Comparison of ENCODE assay signal across 23 mouse cellular contexts in the genomic region with DNA sequence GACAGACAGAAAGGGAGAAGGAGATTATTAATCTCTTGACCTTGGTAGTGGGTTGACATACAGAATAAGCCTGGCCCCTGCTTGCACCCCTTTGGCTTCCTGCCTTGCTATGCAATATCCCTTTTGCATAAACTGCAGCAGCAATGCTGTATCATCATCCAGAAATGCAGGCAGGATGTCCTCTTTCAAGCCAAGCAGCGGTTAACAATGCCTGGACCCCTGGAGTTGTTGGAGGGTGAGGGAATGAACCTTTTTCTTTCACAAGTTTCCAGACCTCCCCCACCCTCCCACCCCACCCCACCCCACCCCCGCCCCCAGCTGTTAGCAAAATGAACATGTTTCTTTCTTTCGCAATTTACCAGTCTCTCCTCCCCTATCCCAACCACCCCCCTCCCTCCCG. TPM values are rescaled to one million over a fixed set of nuclear protein-coding genes. Genes with fewer than 3 reads are reported as not detected.
A peak's percentile ranks its signal among the peaks of the same experiment; 100 is the strongest.
DNase-seq lines count a peak whose midpoint lies in the region; ATAC-seq and TF ChIP-seq lines count a peak whose summit lies in the region.
"Had no signal": no experiment of that assay in that cellular context is flagged by ENCODE, and none has a peak within 500 bp of the region (broad histone marks: within the 10 kb centered on the region; RNA-seq: fewer than 3 reads in every experiment).

No protein-coding gene starts in this region.

- peak; percentile 32 for DNase-seq in liver, postnatal 0 days
- DNase-seq in liver, embryonic 11.5 days (ENCODE audit: low spot score), result no peak
- DNase-seq in NIH3T3 (ENCODE audit: low read depth), result peak; percentile 69
- no peak for DNase-seq in left cerebral cortex, adult 18-20 months (ENCODE audit: low spot score in 2 of 2)
- DNase-seq in adrenal gland, adult (ENCODE audit: inconsistent age in 2 of 2, low spot score in 1 of 2), result no peak
- DNase-seq: adrenal gland, postnatal 10 days; cerebellum, adult 9-10 months; forebrain, postnatal 0 days; gastrocnemius, postnatal 25 days; kidney, postnatal 36 days; left cerebral cortex, postnatal 4 days; retina, postnatal 1 day had no signal

- TF ChIP-seq EP300 in liver, postnatal 0 days (IDR thresholded peaks at IDR 0.05; ENCODE audit: low read depth), result no peak

- H3K9me3 ChIP-seq in liver, postnatal 0 days (ENCODE audit: low read length), result no peaks in the 10 kb centered on the region
- H3K9me3 ChIP-seq in liver, embryonic 11.5 days (ENCODE audit: control insufficient read depth, low read length), result no peaks in the 10 kb centered on the region
- H3K9me3 ChIP-seq: hindbrain, embryonic 12.5 days; limb, embryonic 15.5 days; lung, embryonic 15.5 days; neural tube, embryonic 13.5 days had no signal

- H3K27me3 ChIP-seq in liver, postnatal 0 days (ENCODE audit: insufficient read depth, low read length), result no peaks in the 10 kb centered on the region
- H3K27me3 ChIP-seq in liver, embryonic 11.5 days (replicated peaks; ENCODE audit: control insufficient read depth, insufficient read depth, low read length), result no peaks in the 10 kb centered on the region
- no peaks in the 10 kb centered on the region for H3K27me3 ChIP-seq in C2C12 (ENCODE audit: control insufficient read depth, insufficient read depth, insufficient read length)
- H3K27me3 ChIP-seq: hindbrain, embryonic 12.5 days; limb, embryonic 15.5 days; lung, embryonic 15.5 days; neural tube, embryonic 13.5 days had no signal

- 23% methylated on average over 4 of the region's 4 CpGs for WGBS in liver, postnatal 0 days (ENCODE audit: insufficient replicate concordance)
- 36% methylated on average over 4 of the region's 4 CpGs for WGBS in liver, embryonic 11.5 days

- no peaks in the 10 kb centered on the region for H3K36me3 ChIP-seq in liver, postnatal 0 days (replicated peaks; ENCODE audit: insufficient read depth, low read length)
- no peaks in the 10 kb centered on the region for H3K36me3 ChIP-seq in liver, embryonic 11.5 days (ENCODE audit: control insufficient read depth, insufficient read depth, low read length)
- H3K36me3 ChIP-seq in C2C12 (ENCODE audit: control insufficient read depth, insufficient read depth), result no peaks in the 10 kb centered on the region

- no peak overlapping the region for H3ac ChIP-seq in C2C12 (ENCODE audit: control insufficient read depth, insufficient read length, low read depth)

- H3K4me2 ChIP-seq in liver, postnatal 0 days (ENCODE audit: low read depth, low read length), result peak overlapping the region; percentile 44; the same call in 1 of the 2 replicates
- no peak overlapping the region for H3K4me2 ChIP-seq in liver, embryonic 11.5 days
- H3K4me2 ChIP-seq: hindbrain, embryonic 12.5 days; limb, embryonic 15.5 days; lung, embryonic 15.5 days; neural tube, embryonic 13.5 days had no signal

- TF ChIP-seq CTCF in liver, postnatal 0 days (IDR thresholded peaks at IDR 0.05; ENCODE audit: low read depth), result no peak
- no peak for TF ChIP-seq CTCF in C2C12 (IDR thresholded peaks at IDR 0.05; ENCODE audit: control insufficient read depth, insufficient read depth, insufficient read length)

- no peak overlapping the region for H3K9ac ChIP-seq in liver, postnatal 0 days (replicated peaks)
- no peak overlapping the region for H3K9ac ChIP-seq in liver, embryonic 11.5 days (ENCODE audit: low read depth, low read length)
- H3K9ac ChIP-seq: forebrain, postnatal 0 days; hindbrain, embryonic 12.5 days; limb, embryonic 15.5 days; lung, embryonic 15.5 days; neural tube, embryonic 13.5 days had no signal

- H3K4me3 ChIP-seq in liver, postnatal 0 days (ENCODE audit: low read depth, low read length), result no peak overlapping the region
- H3K4me3 ChIP-seq in liver, embryonic 11.5 days (ENCODE audit: low read depth, low read length), result no peak overlapping the region
- H3K4me3 ChIP-seq in C2C12 (ENCODE audit: insufficient read depth, poor library complexity, severe bottlenecking), result no peak overlapping the region
- H3K4me3 ChIP-seq: hindbrain, embryonic 12.5 days; limb, embryonic 15.5 days; lung, embryonic 15.5 days; myocyte; neural tube, embryonic 13.5 days had no signal

- no peaks in the 10 kb centered on the region for H3K79me2 ChIP-seq in C2C12 (ENCODE audit: control insufficient read depth, insufficient read depth)

- H3K4me1 ChIP-seq in liver, postnatal 0 days (ENCODE audit: insufficient read depth), result peaks cover 6% of the 10 kb centered on the region; the same call in 1 of the 2 replicates
- 0 out of 2 replicates have a peak, but pooled peaks cover 2% of the 10 kb centered on the region for H3K4me1 ChIP-seq in liver, embryonic 11.5 days (replicated peaks; ENCODE audit: control insufficient read depth, insufficient read depth, low read length)

- ATAC-seq in liver, postnatal 0 days, result 0 out of 2 replicates have a peak, but pooled peaks have one; percentile 29
- ATAC-seq in liver, embryonic 11.5 days (replicated peaks; ENCODE audit: low FRiP score), result no peak
- ATAC-seq in megakaryocyte progenitor cell, adult 5-6 weeks (replicated peaks; ENCODE audit: poor library complexity), result peak; percentile 66
- ATAC-seq: activated CD4-positive, CD25-positive, alpha-beta regulatory T cell, adult 4 months; CD4-positive, CD25-positive, alpha-beta regulatory T cell, adult 4 months; forebrain, postnatal 0 days; intestine, postnatal 0 days; midbrain, embryonic 16.5 days had no signal

- peak overlapping the region; percentile 57; the same call in 1 of the 2 replicates for H3K27ac ChIP-seq in liver, postnatal 0 days (ENCODE audit: low read depth)
- no peak overlapping the region for H3K27ac ChIP-seq in liver, embryonic 11.5 days (ENCODE audit: low read depth, low read length)
- H3K27ac ChIP-seq: hindbrain, embryonic 12.5 days; limb, embryonic 15.5 days; lung, embryonic 15.5 days; neural tube, embryonic 13.5 days had no signal

- no peaks in the 10 kb centered on the region for H3K79me3 ChIP-seq in C2C12 (ENCODE audit: low read depth)

TF ChIP-seq in C2C12, 6 proteins besides CTCF, POLR2A, EP300 and RAD21:
- TF ChIP-seq CEBPB (IDR thresholded peaks at IDR 0.05; ENCODE audit: low read depth), result peak; percentile 40
- TF ChIP-seq MYOD1 (IDR thresholded peaks at IDR 0.05; ENCODE audit: control insufficient read depth, insufficient read length, low read depth), result no peak
- TF ChIP-seq MAX (IDR thresholded peaks at IDR 0.05), result no peak
- TF ChIP-seq USF1 (IDR thresholded peaks at IDR 0.05; ENCODE audit: low read depth), result no peak
- TF ChIP-seq FOSL1 (IDR thresholded peaks at IDR 0.05; ENCODE audit: insufficient read depth, low read length, poor library complexity, severe bottlenecking), result no peak
TF ChIP-seq in C2C12: peak in this region for 1.

RNA-seq across cellular contexts. Expression of gene Rhou, which starts 15.0 kb away (rescaled TPM):
- polyA plus RNA-seq in liver, postnatal 0 days (2015; fragmentation: Nextera tagmentation; extraction: Ambion mirVana), result 2.8 and 3.8 TPM in 2 replicates
- polyA plus RNA-seq in liver, embryonic 11.5 days (2014; fragmentation: Nextera tagmentation; extraction: Ambion mirVana), result 4.8 and 4.9 TPM in 2 replicates
- 22.7 TPM for polyA plus RNA-seq in C2C12 (2012; fragmentation: generic; extraction: Trizol)
- total RNA-seq in megakaryocyte progenitor cell, adult 5-6 weeks (2015), result 7.9 and 9.6 TPM in 2 replicates
- total RNA-seq in megakaryocyte progenitor cell, adult 5-6 weeks (2017), result 4.9 and 5.3 TPM in 2 replicates
- total RNA-seq in left cerebral cortex, adult 18-20 months (2021), result 10 to 100 TPM; 37.7 to 43.3 TPM
- polyA plus RNA-seq: activated CD4-positive, CD25-positive, alpha-beta regulatory T cell, adult 4 months had no signal

Comparison
In these comparisons a context has a peak if more than half of its experiments do, and no peak if none do; other contexts are left out.
1. DNase-seq: peak in liver, postnatal 0 days (single experiment) and NIH3T3 (single experiment); none in liver, embryonic 11.5 days (single experiment), left cerebral cortex, adult 18-20 months (0 of 2) and adrenal gland, adult (0 of 2).